Mouse (Mus musculus) gastrocnemius, postnatal 25 days (tissue): ENCODE data around the gene Wfdc2. TPM values are rescaled to one million over a fixed set of nuclear protein-coding genes. Genes with fewer than 3 reads are reported as not detected.
"Not testable (repeated sequence)": the region's sequence is repeated elsewhere in the genome, so short reads cannot be mapped to it uniquely, and the experiment has no call there.

ENCODE experiments used
- DNase-seq: peaks from one replicate; pipeline ENCODE4 v3.0.0; 2022
- total RNA-seq, 2 experiments: library from RNA; stranded (reverse); gene quantifications; 1 replicate in 1 of 2; 2 replicates in 1 of 2; pipeline ENCODE4 v1.2.3; 2021

Wfdc2 gene
- total RNA-seq, 2 experiments from 2014 or later: not detected

GRCm38 (mm10) chr2:164549338-164549737 lies 12.9 kb upstream of the Wfdc2 start:
- DNase-seq: no peak

GRCm38 (mm10) chr2:164549963-164550894 lies 12.0 kb upstream of the Wfdc2 start:
- DNase-seq: no peak

- DNase-seq: no peak
Measured at GRCm38 (mm10) chr2:164550895-164551269, 11.3 kb upstream of the Wfdc2 start.

- DNase-seq: no peak
Measured at GRCm38 (mm10) chr2:164551502-164551901, 10.7 kb upstream of the Wfdc2 start.

GRCm38 (mm10) chr2:164558426-164558825 lies 3.8 kb upstream of the Wfdc2 start:
- DNase-seq: no peak

- no peak for DNase-seq
Measured at GRCm38 (mm10) chr2:164558991-164559645, 3.1 kb upstream of the Wfdc2 start.

- DNase-seq: no peak
Measured at GRCm38 (mm10) chr2:164560106-164560505, 2.1 kb upstream of the Wfdc2 start.

- no peak for DNase-seq
Measured at GRCm38 (mm10) chr2:164563339-164564038, 1.3 kb downstream of the Wfdc2 start.

- DNase-seq: no peak
Measured at GRCm38 (mm10) chr2:164564346-164564745, 2.1 kb downstream of the Wfdc2 start.

- no peak for DNase-seq
Measured at GRCm38 (mm10) chr2:164566997-164567396, 4.8 kb downstream of the Wfdc2 start.

GRCm38 (mm10) chr2:164567460-164567859 lies 5.2 kb downstream of the Wfdc2 start:
- no peak for DNase-seq

- not testable (repeated sequence) for DNase-seq
Measured at GRCm38 (mm10) chr2:164573359-164573758, 11.1 kb downstream of the Wfdc2 start, which contains the start of gene Spint3. Spint3 (minus strand) TSS chr2:164573459.

GRCm38 (mm10) chr2:164585025-164585725 lies 23.0 kb downstream of the Wfdc2 start, which contains the start of gene Wfdc6a:
Wfdc6a (minus strand) TSS chr2:164585447.
- DNase-seq: not testable (repeated sequence)

- DNase-seq: no peak
Measured at GRCm38 (mm10) chr2:164592014-164592413, 29.8 kb downstream of the Wfdc2 start.

GRCm38 (mm10) chr2:164593494-164593893 lies 31.3 kb downstream of the Wfdc2 start, which contains the start of gene Eppin:
Eppin (minus strand) TSS chr2:164593594.
- no peak for DNase-seq

- DNase-seq: no peak
Measured at GRCm38 (mm10) chr2:164600179-164600578, 38.0 kb downstream of the Wfdc2 start.

GRCm38 (mm10) chr2:164603482-164603881 lies 41.3 kb downstream of the Wfdc2 start:
- DNase-seq: no peak

GRCm38 (mm10) chr2:164604411-164604810 lies 42.2 kb downstream of the Wfdc2 start:
- DNase-seq: no peak

- no peak for DNase-seq
Measured at GRCm38 (mm10) chr2:164608781-164609180, 46.6 kb downstream of the Wfdc2 start.

- peak; percentile 46 for DNase-seq
Measured at GRCm38 (mm10) chr2:164613471-164613870, 51.3 kb downstream of the Wfdc2 start, which contains the start of the genes Wfdc6b and Wfdc8. Wfdc6b (plus strand) TSS chr2:164613522. Wfdc8 (minus strand) TSS chr2:164613626.

GRCm38 (mm10) chr2:164615386-164615785 lies 53.2 kb downstream of the Wfdc2 start:
- DNase-seq: no peak
